Comparison of ENCODE assay signal across 23 mouse cellular contexts in the genomic region with DNA sequence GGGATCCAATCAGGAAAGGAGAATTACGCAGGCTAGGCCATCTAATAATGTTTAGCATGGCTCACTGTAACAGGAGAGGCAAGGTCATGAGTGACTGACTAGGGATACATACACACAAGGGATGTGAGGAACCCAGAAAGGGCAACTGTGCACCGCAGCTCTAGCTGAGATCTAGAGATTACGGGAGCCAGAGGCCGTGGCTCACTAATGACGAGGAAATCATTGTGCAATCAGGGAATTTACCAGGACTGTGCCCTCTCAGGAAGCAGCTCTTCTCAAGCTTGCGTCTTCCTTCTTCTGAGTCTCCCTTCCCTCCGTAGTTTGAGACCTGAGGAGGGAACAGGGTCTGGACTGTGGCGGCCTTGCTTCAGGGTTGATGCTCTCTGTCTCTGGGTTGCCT.
A peak's percentile ranks its signal among the peaks of the same experiment; 100 is the strongest.
DNase-seq lines count a peak whose midpoint lies in the region; ATAC-seq lines count a peak whose summit lies in the region.
"Had no signal": no experiment of that assay in that cellular context is flagged by ENCODE, and none has a peak within 500 bp of the region (broad histone marks: within the 10 kb centered on the region; RNA-seq: fewer than 3 reads in every experiment).

No protein-coding gene starts in this region.

- peak; percentile 39 for DNase-seq in heart, adult 11 months
- no peak for DNase-seq in heart, postnatal 14 days
- DNase-seq in liver, embryonic 13.5 days = no peak
- no peak for DNase-seq in frontal cortex, adult 2 months (ENCODE audit: extremely low spot score in 1 of 2, low spot score in 1 of 2)
- DNase-seq: adrenal gland, postnatal 10 days; B cell, adult 2 months; cerebellum, adult 11 months; cerebellum, adult 2 months; cerebellum, adult 9-11 months; cerebellum, postnatal 25 days; forebrain, postnatal 0 days; gastrocnemius, postnatal 25 days had no signal

- no peak overlapping the region for H3K4me2 ChIP-seq in liver, embryonic 13.5 days
- no peak overlapping the region for H3K4me2 ChIP-seq in liver, embryonic 12.5 days
- no peak overlapping the region for H3K4me2 ChIP-seq in intestine, embryonic 16.5 days (ENCODE audit: low read depth, low read length)
- H3K4me2 ChIP-seq in neural tube, embryonic 15.5 days = no peak overlapping the region
- H3K4me2 ChIP-seq: heart, embryonic 13.5 days; hindbrain, embryonic 12.5 days; hindbrain, embryonic 15.5 days had no signal

- no peaks in the 10 kb centered on the region for H3K4me1 ChIP-seq in liver, embryonic 13.5 days (replicated peaks)
- H3K4me1 ChIP-seq in liver, embryonic 12.5 days = no peaks in the 10 kb centered on the region
- peaks cover 11% of the 10 kb centered on the region for H3K4me1 ChIP-seq in intestine, embryonic 16.5 days (ENCODE audit: control insufficient read depth, insufficient read depth, low read length)
- peaks cover 23% of the 10 kb centered on the region for H3K4me1 ChIP-seq in neural tube, embryonic 15.5 days

- H3K36me3 ChIP-seq in liver, embryonic 13.5 days = no peaks in the 10 kb centered on the region
- no peaks in the 10 kb centered on the region for H3K36me3 ChIP-seq in liver, embryonic 12.5 days
- no peaks in the 10 kb centered on the region for H3K36me3 ChIP-seq in intestine, embryonic 16.5 days (ENCODE audit: control insufficient read depth, insufficient read depth, low read length)
- no peaks in the 10 kb centered on the region for H3K36me3 ChIP-seq in neural tube, embryonic 15.5 days
- H3K36me3 ChIP-seq: G1E; heart, embryonic 13.5 days; hindbrain, embryonic 12.5 days; hindbrain, embryonic 15.5 days had no signal

- H3K27ac ChIP-seq in liver, embryonic 13.5 days = no peak overlapping the region
- H3K27ac ChIP-seq in liver, embryonic 12.5 days = no peak overlapping the region
- no peak overlapping the region for H3K27ac ChIP-seq in intestine, embryonic 16.5 days (ENCODE audit: low read length)
- H3K27ac ChIP-seq in neural tube, embryonic 15.5 days (replicated peaks) = no peak overlapping the region
- H3K27ac ChIP-seq: heart, embryonic 13.5 days; hindbrain, embryonic 12.5 days; hindbrain, embryonic 15.5 days had no signal

- peaks cover 6% of the 10 kb centered on the region for H3K27me3 ChIP-seq in liver, embryonic 13.5 days
- peaks cover 16% of the 10 kb centered on the region for H3K27me3 ChIP-seq in liver, embryonic 12.5 days (replicated peaks)
- 0 out of 2 replicates have a peak, but pooled peaks cover 2% of the 10 kb centered on the region for H3K27me3 ChIP-seq in intestine, embryonic 16.5 days (replicated peaks; ENCODE audit: control insufficient read depth, insufficient read depth, low read length)
- H3K27me3 ChIP-seq in neural tube, embryonic 15.5 days (replicated peaks) = 0 out of 2 replicates have a peak, but pooled peaks cover 3% of the 10 kb centered on the region
- H3K27me3 ChIP-seq: CH12.LX; hindbrain, embryonic 15.5 days had no signal

- H3K9me3 ChIP-seq in liver, embryonic 13.5 days (replicated peaks) = no peaks in the 10 kb centered on the region
- H3K9me3 ChIP-seq in liver, embryonic 12.5 days (replicated peaks) = no peaks in the 10 kb centered on the region
- no peaks in the 10 kb centered on the region for H3K9me3 ChIP-seq in intestine, embryonic 16.5 days (ENCODE audit: control insufficient read depth, low read length)
- no peaks in the 10 kb centered on the region for H3K9me3 ChIP-seq in neural tube, embryonic 15.5 days (replicated peaks)
- H3K9me3 ChIP-seq: heart, embryonic 13.5 days; hindbrain, embryonic 12.5 days; hindbrain, embryonic 15.5 days had no signal

- ATAC-seq in liver, embryonic 13.5 days (ENCODE audit: low read depth) = 0 out of 2 replicates have a peak, but pooled peaks have one; percentile 19
- ATAC-seq in liver, embryonic 12.5 days = no peak
- peak; percentile 72 for ATAC-seq in intestine, embryonic 16.5 days
- ATAC-seq in megakaryocyte progenitor cell, adult 5-6 weeks (replicated peaks; ENCODE audit: poor library complexity) = peak; percentile 51
- ATAC-seq in neural tube, embryonic 15.5 days (ENCODE audit: low FRiP score) = no peak
- ATAC-seq: forebrain, embryonic 14.5 days; forebrain, postnatal 0 days; Patski had no signal

- intact Hi-C loops in heart, postnatal 14 days (cut with DNase I) = no loop called here

- H3K9ac ChIP-seq in liver, embryonic 13.5 days = no peak overlapping the region
- H3K9ac ChIP-seq in liver, embryonic 12.5 days = no peak overlapping the region
- H3K9ac ChIP-seq in intestine, embryonic 16.5 days (ENCODE audit: low read depth, low read length) = no peak overlapping the region
- H3K9ac ChIP-seq in neural tube, embryonic 15.5 days (replicated peaks) = no peak overlapping the region
- H3K9ac ChIP-seq: forebrain, postnatal 0 days; heart, embryonic 13.5 days; hindbrain, embryonic 12.5 days; hindbrain, embryonic 15.5 days had no signal

- no peak overlapping the region for H3K4me3 ChIP-seq in liver, embryonic 13.5 days (replicated peaks)
- H3K4me3 ChIP-seq in liver, embryonic 12.5 days = no peak overlapping the region
- no peak overlapping the region for H3K4me3 ChIP-seq in intestine, embryonic 16.5 days (ENCODE audit: low read length)
- H3K4me3 ChIP-seq in neural tube, embryonic 15.5 days (replicated peaks) = no peak overlapping the region
- H3K4me3 ChIP-seq: heart, embryonic 13.5 days; hindbrain, embryonic 12.5 days; hindbrain, embryonic 15.5 days had no signal

- WGBS in liver, embryonic 13.5 days (ENCODE audit: insufficient replicate concordance) = 43% methylated on average over 8 of the region's 8 CpGs
- WGBS in liver, embryonic 12.5 days (ENCODE audit: insufficient replicate concordance) = 44% methylated on average over 8 of the region's 8 CpGs
- 83% methylated on average over 8 of the region's 8 CpGs for WGBS in intestine, embryonic 16.5 days
- WGBS in neural tube, embryonic 15.5 days = 91% methylated on average over 8 of the region's 8 CpGs

Comparison
In these comparisons a context has a peak if more than half of its experiments do, and no peak if none do; other contexts are left out.
1. ATAC-seq: peak in liver, embryonic 13.5 days (single experiment), intestine, embryonic 16.5 days (single experiment) and megakaryocyte progenitor cell, adult 5-6 weeks (single experiment); none in liver, embryonic 12.5 days (single experiment) and neural tube, embryonic 15.5 days (single experiment).